Mouse (Mus musculus) right cerebral cortex, postnatal 25 days (tissue): ENCODE results near the gene Olfr1014.

ENCODE experiments used
- DNase-seq: peaks from one replicate; pipeline ENCODE4 v3.0.0; 2022

Olfr1014 gene

DNA sequence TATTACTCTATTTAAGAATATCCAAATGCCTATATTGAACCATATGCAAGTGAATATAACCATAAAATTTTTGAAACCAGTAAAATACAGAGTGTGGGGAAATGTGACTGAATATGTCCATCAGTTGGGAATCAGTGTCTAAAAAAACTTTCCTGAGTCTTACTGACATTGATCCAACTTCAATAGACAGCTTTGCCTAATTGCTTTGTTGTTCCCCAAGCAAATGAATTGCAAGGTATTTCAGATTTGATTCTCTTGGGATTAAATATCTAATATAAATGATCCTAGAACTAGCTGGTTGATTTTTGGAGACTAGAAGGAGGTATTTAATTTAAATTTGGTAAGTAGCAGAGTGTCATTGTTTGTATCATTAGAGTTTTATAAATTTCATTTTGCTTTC is at the start of gene Olfr1014:
TSS of gene Olfr1014 (plus strand) at position 301 of the 400 bp plus-strand sequence.
- no peak for DNase-seq

- DNase-seq, result peak; percentile 6
These were observed 46.7 kb upstream of the Olfr1014 start for GRCm38 (mm10) chr2:85725793-85726192.

GRCm38 (mm10) chr2:85753822-85754221 is 18.7 kb upstream of the Olfr1014 start:
- DNase-seq, result no peak

GRCm38 (mm10) chr2:85762666-85763065 is 9.8 kb upstream of the Olfr1014 start, which contains the start of gene Olfr1012:
Gene Olfr1012 (minus strand): TSS chr2:85762766.
- DNase-seq, result no peak

DNA sequence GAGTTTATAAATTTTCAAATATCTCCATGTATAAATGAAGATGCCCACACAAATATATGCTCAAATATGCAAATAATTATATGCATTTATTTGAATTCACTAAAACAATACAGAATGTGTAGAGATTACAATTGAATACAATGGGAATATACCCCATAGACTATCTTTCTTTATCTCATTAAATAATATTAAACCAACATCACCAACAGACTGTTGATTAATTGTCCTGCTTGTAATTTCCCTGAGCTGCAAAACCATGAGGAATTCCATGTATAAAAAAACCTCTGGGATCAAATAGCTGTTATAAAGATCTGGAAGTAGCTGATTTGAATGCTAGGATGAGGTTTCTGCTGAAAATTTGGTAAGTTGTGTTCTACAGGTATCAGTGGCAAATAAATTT is 5.7 kb upstream of the Olfr1014 start, which contains the start of gene Olfr1013:
TSS of gene Olfr1013 (plus strand) at position 301 of the 400 bp plus-strand sequence.
- DNase-seq, result no peak

DNA sequence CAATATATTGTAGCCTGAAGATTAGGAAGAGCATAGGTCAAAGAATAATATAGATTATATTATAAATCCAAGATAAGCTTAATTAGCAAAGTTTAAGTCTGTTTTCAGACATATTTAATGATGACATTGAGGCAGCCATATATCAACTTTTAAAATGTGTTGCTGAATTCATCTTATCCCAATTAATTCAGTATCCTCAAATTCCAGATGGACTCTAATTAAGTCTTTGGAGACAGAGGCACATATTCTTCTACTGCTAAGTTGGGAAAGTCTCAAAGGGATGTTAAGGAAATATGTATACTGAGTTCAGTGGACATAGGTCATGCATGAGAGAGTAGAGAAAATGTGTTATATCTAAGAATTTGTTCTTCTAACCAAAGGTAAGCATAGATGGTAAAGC is 9.2 kb downstream of the Olfr1014 start, which contains the start of gene Olfr1015:
TSS of gene Olfr1015 (plus strand) at position 301 of the 400 bp plus-strand sequence.
- no peak for DNase-seq

- DNase-seq, result no peak
These were observed 19.8 kb downstream of the Olfr1014 start for GRCm38 (mm10) chr2:85792331-85792730.

- no peak for DNase-seq
These were observed 29.9 kb downstream of the Olfr1014 start, which contains the start of gene Olfr1016 for GRCm38 (mm10) chr2:85802444-85802843. Gene Olfr1016 (minus strand): TSS chr2:85802544.

GRCm38 (mm10) chr2:85804501-85804900 is 32.0 kb downstream of the Olfr1014 start:
- DNase-seq, result no peak

- DNase-seq, result no peak
These were observed 45.7 kb downstream of the Olfr1014 start, which contains the start of gene Olfr1018 for GRCm38 (mm10) chr2:85818179-85818578. Gene Olfr1018 (plus strand): TSS chr2:85818479.
